Mouse (Mus musculus) intestine, postnatal 0 days (tissue): Measurements from ENCODE around the gene Nfatc2ip. TPM values are rescaled to one million over a fixed set of nuclear protein-coding genes. Genes with fewer than 3 reads are reported as not detected.

ENCODE experiments used
- ATAC-seq: fragments of 200-750 bp; cut with Nextera tagmentation; 2 replicates; pipeline ENCODE4 v1.8.0; 2017; ENCODE audit warnings: mild to moderate bottlenecking, moderate TSS enrichment, moderate library complexity
- H3K27ac ChIP-seq: fragments of 300-500 bp; sonication (generic); 2 replicates; pipeline ENCODE4 v1.5.1; 2014; ENCODE audit warnings: mild to moderate bottlenecking, low read depth, low read length, moderate library complexity
- H3K27me3 ChIP-seq: fragments of 300-500 bp; sonication (generic); replicated peaks from 2 replicates; pipeline ENCODE4 v1.6.1; 2014; ENCODE audit warnings: low read length, mixed read lengths; ENCODE audit not compliant: control insufficient read depth, insufficient read depth
- H3K36me3 ChIP-seq: fragments of 300-500 bp; sonication (generic); 2 replicates; pipeline ENCODE4 v1.6.1; 2014; ENCODE audit warnings: mild to moderate bottlenecking, moderate library complexity; ENCODE audit not compliant: control insufficient read depth, insufficient read depth
- H3K4me1 ChIP-seq: fragments of 300-500 bp; sonication (generic); replicated peaks from 2 replicates; pipeline ENCODE4 v1.6.1; 2014; ENCODE audit warnings: antibody characterized with exemption, low read length, mixed read lengths; ENCODE audit not compliant: control insufficient read depth, insufficient read depth
- H3K4me2 ChIP-seq: fragments of 300-500 bp; sonication (generic); replicated peaks from 2 replicates; pipeline ENCODE4 v1.6.1; 2014; ENCODE audit warnings: low read depth, mild to moderate bottlenecking, moderate library complexity
- H3K4me3 ChIP-seq: fragments of 300-500 bp; sonication (generic); 2 replicates; pipeline ENCODE4 v1.5.1; 2014; ENCODE audit warnings: low read depth, low read length
- H3K9ac ChIP-seq: fragments of 300-500 bp; sonication (generic); 2 replicates; pipeline ENCODE4 v1.6.1; 2014; ENCODE audit warnings: mild to moderate bottlenecking, low read depth, low read length
- H3K9me3 ChIP-seq: fragments of 300-500 bp; sonication (generic); 2 replicates; pipeline ENCODE4 v1.6.1; 2016; ENCODE audit warnings: mixed run types; ENCODE audit not compliant: control insufficient read depth
- CTCF ChIP-seq: sonication (generic); IDR thresholded peaks from 2 replicates; pipeline ENCODE4 v1.5.1; 2016; ENCODE audit warnings: low read depth, mild to moderate bottlenecking, control low read depth, antibody characterized with exemption, moderate library complexity
- WGBS: fragments of 180-500 bp; shearing (Covaris S2); extraction: QIAGEN DNeasy Blood & Tissue Kit; methylation state at CpG from one replicate; pipeline ENCODE4 v1.1.7; 2014; 5-methylcytosine and 5-hydroxymethylcytosine counted together
- polyA plus RNA-seq: library from polyadenylated mRNA; unstranded; fragments of >200 nt; fragmentation: Nextera tagmentation; extraction: Ambion mirVana; gene quantifications from 2 replicates; pipeline ENCODE4 v1.2.1, GENCODE M21; 2015

Gene Nfatc2ip
- polyA plus RNA-seq, result 1.9 and 2.1 TPM in 2 replicates

- peak within 1 kb of the TSS; percentile 97 for H3K4me3 ChIP-seq
- H3K4me2 ChIP-seq, result peak within 1 kb of the TSS; percentile 96
- peak within 1 kb of the TSS; percentile 83 for H3K9ac ChIP-seq
- peak within 1 kb of the TSS; percentile 60 for H3K27ac ChIP-seq
- H3K4me1 ChIP-seq, result no peaks in the 10 kb centered on the region
- no peaks in the 10 kb centered on the region for H3K9me3 ChIP-seq
- WGBS, result under 1% methylated on average over 59 of the region's 59 CpGs
- ATAC-seq, result peak; percentile 98
- TF ChIP-seq CTCF, result no peak
- no peaks in the 10 kb centered on the region for H3K27me3 ChIP-seq
- H3K36me3 ChIP-seq, result peaks cover 4% of the 10 kb centered on the region; the same call in 1 of the 2 replicates
Observed at GRCm38 (mm10) chr7:126396298-126397119, at the start of gene Nfatc2ip. Gene Nfatc2ip (minus strand): TSS chr7:126396737.

GRCm38 (mm10) chr7:126446217-126446616 is 49.7 kb upstream of the Nfatc2ip start:
- WGBS, result 94% methylated on average over 21 of the region's 21 CpGs
- no peak for TF ChIP-seq CTCF

GRCm38 (mm10) chr7:126445104-126445815 is 48.7 kb upstream of the Nfatc2ip start:
- whole genome bisulfite sequencing, result 94% methylated on average over 15 of the region's 15 CpGs
- H3K9ac ChIP-seq, result no peak overlapping the region

More at GRCm38 (mm10) chr7:126446217-126446616, 49.7 kb upstream of the Nfatc2ip start:
- H3K9me3 ChIP-seq, result no peaks in the 10 kb centered on the region
- ATAC-seq, result no peak
- no peak overlapping the region for H3K4me2 ChIP-seq
- no peaks in the 10 kb centered on the region for H3K27me3 ChIP-seq
- no peak overlapping the region for H3K27ac ChIP-seq
- no peak overlapping the region for H3K9ac ChIP-seq
- peaks cover 34% of the 10 kb centered on the region for H3K36me3 ChIP-seq
- no peaks in the 10 kb centered on the region for H3K4me1 ChIP-seq
- no peak overlapping the region for H3K4me3 ChIP-seq

GRCm38 (mm10) chr7:126444536-126444935 is 48.0 kb upstream of the Nfatc2ip start:
- Histone ChIP-seq H3K4me3 (no peak overlapping the region), H3K4me1 (no peaks in the 10 kb centered on the region), H3K9ac (no peak overlapping the region), H3K9me3 (no peaks in the 10 kb centered on the region), H3K36me3 (peaks cover 39% of the 10 kb centered on the region), H3K27me3 (no peaks in the 10 kb centered on the region), H3K4me2 (no peak overlapping the region), H3K27ac (no peak overlapping the region)
- 95% methylated on average over 9 of the region's 9 CpGs for WGBS
- no peak for ATAC-seq
- TF ChIP-seq CTCF, result no peak

More at GRCm38 (mm10) chr7:126445104-126445815, 48.7 kb upstream of the Nfatc2ip start:
- no peak for ATAC-seq
- Histone ChIP-seq H3K36me3 (peaks cover 36% of the 10 kb centered on the region), H3K4me3 (no peak overlapping the region), H3K4me2 (no peak overlapping the region), H3K4me1 (no peaks in the 10 kb centered on the region), H3K27ac (no peak overlapping the region), H3K27me3 (no peaks in the 10 kb centered on the region), H3K9me3 (no peaks in the 10 kb centered on the region)
- no peak for TF ChIP-seq CTCF

- no peak for TF ChIP-seq CTCF
- Histone ChIP-seq H3K9ac (no peak overlapping the region), H3K4me1 (no peaks in the 10 kb centered on the region), H3K4me3 (no peak overlapping the region), H3K36me3 (peaks cover 39% of the 10 kb centered on the region), H3K27ac (no peak overlapping the region), H3K9me3 (no peaks in the 10 kb centered on the region), H3K4me2 (no peak overlapping the region), H3K27me3 (no peaks in the 10 kb centered on the region)
- ATAC-seq, result no peak
- WGBS, result 94% methylated on average over 10 of the region's 10 CpGs
Observed at GRCm38 (mm10) chr7:126443997-126444396, 47.5 kb upstream of the Nfatc2ip start.

- no peak for ATAC-seq
- Histone ChIP-seq H3K27ac (no peak overlapping the region), H3K9me3 (no peaks in the 10 kb centered on the region), H3K4me3 (no peak overlapping the region), H3K27me3 (no peaks in the 10 kb centered on the region), H3K4me1 (no peaks in the 10 kb centered on the region), H3K36me3 (peaks cover 30% of the 10 kb centered on the region), H3K9ac (no peak overlapping the region), H3K4me2 (no peak overlapping the region)
- TF ChIP-seq CTCF, result no peak
- 81% methylated on average over 9 of the region's 9 CpGs for WGBS
Observed at GRCm38 (mm10) chr7:126440134-126440533, 43.6 kb upstream of the Nfatc2ip start.
